Mouse (Mus musculus) left cerebral cortex, postnatal 36 days (tissue): Measurements from ENCODE around the gene Nat8f4. TPM values are rescaled to one million over a fixed set of nuclear protein-coding genes. Genes with fewer than 3 reads are reported as not detected.

Source experiments
- DNase-seq, 2 experiments: peaks; one replicate each; pipeline ENCODE4 v3.0.0; 2021 to 2022; ENCODE audit warnings: low spot score in 2 of 2, mixed read lengths in 1 of 2
- intact Hi-C: fragments of 180-260 bp; cut with DNase I; formaldehyde crosslinking; loops from one replicate; pipeline ENCODE4 v1.15.1; 2025
- total RNA-seq, 2 experiments: library from RNA; stranded (reverse); gene quantifications; 2 replicates each; pipeline ENCODE4 v1.2.3; 2021

Gene Nat8f4
- total RNA-seq, 2 experiments from 2014 or later, result 6.5 to 8.3 TPM

DNA sequence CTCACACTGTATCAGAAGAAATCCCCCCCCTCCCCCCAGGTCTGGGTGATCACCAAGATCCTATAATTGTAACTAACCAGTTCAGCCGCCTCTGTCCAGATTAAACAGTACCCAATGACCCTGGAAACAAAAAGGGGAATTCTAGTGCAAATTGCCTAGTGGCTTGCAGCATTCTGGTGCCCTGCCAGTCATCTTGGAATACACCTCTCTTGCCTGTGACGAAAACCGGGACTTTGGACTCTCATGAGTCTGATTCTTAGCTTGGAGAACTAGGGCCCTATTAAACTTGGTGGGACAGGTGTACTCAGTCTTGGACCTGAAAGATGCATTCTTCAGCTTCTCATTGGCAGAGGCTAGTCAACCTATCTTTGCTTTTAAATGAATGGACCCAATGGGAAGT lies 51.2 kb downstream of the Nat8f4 start:
- intact Hi-C loops, result no loop called here
- DNase-seq, result no peak

DNA sequence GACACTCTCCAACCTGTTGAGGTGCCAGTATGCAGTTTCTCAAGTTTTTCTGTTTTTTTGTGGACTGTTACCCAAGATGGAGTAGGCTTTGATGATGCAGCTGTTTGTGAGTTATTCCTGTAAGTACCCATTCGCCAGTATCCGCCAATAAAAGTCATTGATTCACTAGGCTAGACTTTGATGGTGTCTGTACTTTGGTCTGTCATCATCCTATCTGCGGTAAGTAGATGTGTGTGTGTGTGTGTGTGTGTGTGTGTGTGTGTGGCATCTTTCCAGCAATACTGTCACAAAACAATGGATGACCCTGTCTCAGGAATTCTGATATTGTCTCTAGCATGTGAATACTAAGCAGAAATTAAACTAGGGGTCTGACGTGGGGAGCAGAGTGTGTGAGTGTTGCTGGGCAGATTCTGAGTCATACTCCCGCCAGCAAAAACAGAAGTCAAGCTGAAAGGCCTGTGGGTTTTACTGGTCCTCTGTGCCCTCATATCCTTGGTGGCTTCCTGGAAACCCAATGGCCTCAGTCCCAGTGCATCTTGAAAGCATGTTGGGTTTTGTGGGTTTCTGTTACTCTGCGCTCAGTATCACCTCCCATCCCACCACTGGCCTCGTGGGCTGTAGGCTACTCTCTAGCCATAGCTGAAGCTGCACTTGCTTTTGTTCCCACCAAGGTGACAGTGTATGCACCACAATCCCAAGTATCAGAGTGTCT lies 53.5 kb downstream of the Nat8f4 start:
- intact Hi-C loops, result no loop called here
- no peak for DNase-seq

GRCm38 (mm10) chr6:85849240-85849639 lies 55.4 kb downstream of the Nat8f4 start:
- DNase-seq, result no peak
- intact Hi-C loops, result no loop called here

Other genes with a start within 250 kb of the Nat8f4 start
- 1 to 10 TPM; 3.4 to 4.2 TPM for gene Nat8f7, start 191.7 kb downstream of the Nat8f4 start, total RNA-seq
- gene Nat8f3, start 139.1 kb downstream of the Nat8f4 start, total RNA-seq, result 1 to 10 TPM; 3.1 to 3.7 TPM
- gene Nat8f6, start 83.9 kb downstream of the Nat8f4 start, total RNA-seq, result 1 to 10 TPM; 1.1 to 2.8 TPM
- 1 to 10 TPM; 5.8 to 6.0 TPM for gene Nat8f5, start 83.9 kb downstream of the Nat8f4 start, total RNA-seq
- gene Nat8, start 72.8 kb downstream of the Nat8f4 start, total RNA-seq, result 1 to 10 TPM; 2.7 to 3.6 TPM
- 1 to 10 TPM; 1.4 to 2.4 TPM for gene Nat8f2, start 35.7 kb downstream of the Nat8f4 start, total RNA-seq
- gene Tprkb, start 7.0 kb upstream of the Nat8f4 start, total RNA-seq, result 10 to 100 TPM; 52.3 to 53.2 TPM
- 10 to 100 TPM; 25.0 to 28.3 TPM for gene Nat8f1, start 10.8 kb upstream of the Nat8f4 start, total RNA-seq
- 10 to 100 TPM; 47.4 to 96.1 TPM for gene Dusp11, start 56.8 kb upstream of the Nat8f4 start, total RNA-seq
- not detected for gene Figla, start 111.3 kb upstream of the Nat8f4 start, total RNA-seq
- gene Add2, start 123.8 kb upstream of the Nat8f4 start, total RNA-seq, result 100 to 1,000 TPM; 220 to 232 TPM